Mouse (Mus musculus) C2C12 (cell line): ENCODE data around the gene Cpsf2.

Experiments used
- CTCF ChIP-seq: IDR thresholded peaks from one replicate; pipeline ENCODE4 v1.5.1; 2011; ENCODE audit not compliant: control insufficient read depth, insufficient read depth, insufficient read length
- FOSL1 ChIP-seq: IDR thresholded peaks from one replicate; pipeline ENCODE4 v1.8.0; 2011; ENCODE audit warnings: mild to moderate bottlenecking, low read length; ENCODE audit not compliant: poor library complexity, insufficient read depth, severe bottlenecking
- MAX ChIP-seq: IDR thresholded peaks from one replicate; pipeline ENCODE4 v1.6.1; 2011; ENCODE audit warnings: mild to moderate bottlenecking, control low read depth
- MYOD1 ChIP-seq: IDR thresholded peaks from one replicate; pipeline ENCODE4 v1.6.1; 2011; ENCODE audit warnings: low read depth; ENCODE audit not compliant: control insufficient read depth, insufficient read length
- MYOG ChIP-seq: IDR thresholded peaks from one replicate; pipeline ENCODE4 v1.6.1; 2011; ENCODE audit not compliant: control insufficient read depth, insufficient read length; ENCODE audit errors: extremely low read depth
- USF1 ChIP-seq: IDR thresholded peaks from one replicate; pipeline ENCODE4 v1.6.1; 2011; ENCODE audit warnings: low read depth, mild to moderate bottlenecking, control low read depth, moderate library complexity

GRCm38 (mm10) chr12:102043840-102044239 is 68.1 kb downstream of the Cpsf2 start:
- TF ChIP-seq CTCF (no peak), USF1 (no peak), MYOG (no peak), MAX (no peak), MYOD1 (no peak), FOSL1 (no peak)
